Mouse (Mus musculus): ENCODE measurements around the gene Rbp7.
"Not testable (repeated sequence)": the region's sequence is repeated elsewhere in the genome, so short reads cannot be mapped to it uniquely, and the experiment has no call there.

Gene Rbp7

GRCm38 (mm10) chr4:149457163-149457562 is 2.4 kb upstream of the Rbp7 start:
- DNase-seq (ENCODE audit: low read depth, low spot score) = not testable (repeated sequence)

GRCm38 (mm10) chr4:149454263-149454662 is 515 bp downstream of the Rbp7 start:
- no peak for DNase-seq (ENCODE audit: low read depth, low spot score)

GRCm38 (mm10) chr4:149453656-149454055 is 1.1 kb downstream of the Rbp7 start:
- DNase-seq (ENCODE audit: low read depth, low spot score) = no peak

GRCm38 (mm10) chr4:149450636-149451035 is 4.1 kb downstream of the Rbp7 start:
- no peak for DNase-seq (ENCODE audit: low read depth, low spot score)

- no peak for DNase-seq (ENCODE audit: low read depth, low spot score)
These were observed 8.5 kb downstream of the Rbp7 start for GRCm38 (mm10) chr4:149446309-149446708.

- no peak for DNase-seq (ENCODE audit: low read depth, low spot score)
These were observed 8.9 kb downstream of the Rbp7 start for GRCm38 (mm10) chr4:149445868-149446267.

- DNase-seq (ENCODE audit: low read depth, low spot score) = peak; percentile 92
These were observed 9.6 kb downstream of the Rbp7 start for GRCm38 (mm10) chr4:149444964-149445701.

- DNase-seq (ENCODE audit: low read depth, low spot score) = no peak
These were observed 10.3 kb downstream of the Rbp7 start for GRCm38 (mm10) chr4:149444465-149444864.

- DNase-seq (ENCODE audit: low read depth, low spot score) = no peak
These were observed 12.3 kb downstream of the Rbp7 start for GRCm38 (mm10) chr4:149442436-149442835.

- no peak for DNase-seq (ENCODE audit: low read depth, low spot score)
These were observed 14.2 kb downstream of the Rbp7 start for GRCm38 (mm10) chr4:149440576-149440975.

- not testable (repeated sequence) for DNase-seq (ENCODE audit: low read depth, low spot score)
These were observed 22.9 kb downstream of the Rbp7 start for GRCm38 (mm10) chr4:149431887-149432286.

- DNase-seq (ENCODE audit: low read depth, low spot score) = no peak
These were observed 25.2 kb downstream of the Rbp7 start for GRCm38 (mm10) chr4:149429592-149429991.

- DNase-seq (ENCODE audit: low read depth, low spot score) = peak; percentile 96
These were observed 28.2 kb downstream of the Rbp7 start, which contains the start of gene Ube4b for GRCm38 (mm10) chr4:149426325-149427199. TSS of gene Ube4b (minus strand) at chr4:149426749.

GRCm38 (mm10) chr4:149425801-149426292 is 28.9 kb downstream of the Rbp7 start:
- no peak for DNase-seq (ENCODE audit: low read depth, low spot score)

- no peak for DNase-seq (ENCODE audit: low read depth, low spot score)
These were observed 30.0 kb downstream of the Rbp7 start for GRCm38 (mm10) chr4:149424755-149425154.

- DNase-seq (ENCODE audit: low read depth, low spot score) = no peak
These were observed 36.9 kb downstream of the Rbp7 start for GRCm38 (mm10) chr4:149417854-149418365.

- no peak for DNase-seq (ENCODE audit: low read depth, low spot score)
These were observed 37.8 kb downstream of the Rbp7 start for GRCm38 (mm10) chr4:149416986-149417385.

GRCm38 (mm10) chr4:149416417-149416816 is 38.4 kb downstream of the Rbp7 start:
- no peak for DNase-seq (ENCODE audit: low read depth, low spot score)

- no peak for DNase-seq (ENCODE audit: low read depth, low spot score)
These were observed 39.1 kb downstream of the Rbp7 start for GRCm38 (mm10) chr4:149415651-149416169.

- no peak for DNase-seq (ENCODE audit: low read depth, low spot score)
These were observed 40.5 kb downstream of the Rbp7 start for GRCm38 (mm10) chr4:149414259-149414658.

- no peak for DNase-seq (ENCODE audit: low read depth, low spot score)
These were observed 45.0 kb downstream of the Rbp7 start for GRCm38 (mm10) chr4:149409759-149410158.

- DNase-seq (ENCODE audit: low read depth, low spot score) = no peak
These were observed 46.4 kb downstream of the Rbp7 start for GRCm38 (mm10) chr4:149408331-149408730.

Measured in telencephalon, adult 2 months (tissue).